Mouse (Mus musculus) hindbrain, embryonic 13.5 days (tissue): ENCODE data around the gene Cps1. TPM values are rescaled to one million over a fixed set of nuclear protein-coding genes. Genes with fewer than 3 reads are reported as not detected.

ENCODE experiments used
- ATAC-seq: fragments of 200-750 bp; cut with Nextera tagmentation; 2 replicates; pipeline ENCODE4 v1.8.0; 2017; ENCODE audit warnings: moderate TSS enrichment; ENCODE audit not compliant: low FRiP score
- H3K27ac ChIP-seq: fragments of 300-500 bp; sonication (generic); 2 replicates; pipeline ENCODE4 v1.5.1; 2015; ENCODE audit warnings: inconsistent platforms, mild to moderate bottlenecking, moderate library complexity
- H3K27me3 ChIP-seq: fragments of 300-500 bp; sonication (generic); 2 replicates; pipeline ENCODE4 v1.6.1; 2015; ENCODE audit warnings: mild to moderate bottlenecking, inconsistent platforms
- H3K36me3 ChIP-seq: fragments of 300-500 bp; sonication (generic); 2 replicates; pipeline ENCODE4 v1.6.1; 2015; ENCODE audit warnings: mild to moderate bottlenecking, inconsistent platforms
- H3K4me1 ChIP-seq: fragments of 300-500 bp; sonication (generic); replicated peaks from 2 replicates; pipeline ENCODE4 v1.6.1; 2015; ENCODE audit warnings: inconsistent platforms
- H3K4me2 ChIP-seq: fragments of 300-500 bp; sonication (generic); 2 replicates; pipeline ENCODE4 v1.6.1; 2015; ENCODE audit warnings: inconsistent platforms, mild to moderate bottlenecking, moderate library complexity
- H3K4me3 ChIP-seq: fragments of 300-500 bp; sonication (generic); 2 replicates; pipeline ENCODE4 v1.5.1; 2015; ENCODE audit warnings: mild to moderate bottlenecking, inconsistent platforms
- H3K9ac ChIP-seq: fragments of 300-500 bp; sonication (generic); 2 replicates; pipeline ENCODE4 v1.6.1; 2015; ENCODE audit warnings: mild to moderate bottlenecking, inconsistent platforms
- H3K9me3 ChIP-seq: fragments of 300-500 bp; sonication (generic); 2 replicates; pipeline ENCODE4 v1.6.1; 2016; ENCODE audit warnings: inconsistent platforms
- WGBS: fragments of 180-500 bp; shearing (Covaris S2); methylation state at CpG from one replicate; pipeline ENCODE4 v1.1.7; 2015; 5-methylcytosine and 5-hydroxymethylcytosine counted together
- polyA plus RNA-seq: library from polyadenylated mRNA; unstranded; fragments of >200 nt; fragmentation: Nextera tagmentation; extraction: Ambion mirVana; gene quantifications from 2 replicates; pipeline ENCODE4 v1.2.1, GENCODE M21; 2015

The Cps1 gene
- polyA plus RNA-seq, 1 experiment from 2014 or later = 0.22 TPM

DNA sequence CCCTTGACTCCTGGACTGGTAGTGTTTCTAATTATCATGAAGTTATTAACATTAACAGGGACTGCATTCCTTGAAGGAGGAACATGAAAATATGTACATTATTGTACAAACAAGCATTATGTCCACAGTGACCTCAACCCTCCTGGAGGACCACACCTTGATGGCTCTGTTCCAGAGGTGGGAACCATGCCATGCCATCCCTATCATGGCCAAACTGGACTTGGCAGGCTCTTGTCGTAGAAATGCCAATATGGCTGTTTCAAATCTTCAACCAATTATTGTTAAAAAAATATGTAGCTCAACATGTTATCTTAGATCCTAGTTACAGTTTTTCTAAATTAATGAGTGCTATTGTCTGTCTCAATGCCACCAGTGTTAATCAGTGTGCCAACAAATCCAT is 116.1 kb downstream of the Cps1 start:
- no peak for ATAC-seq
- 92% methylated on average over 1 of the region's 1 CpGs for WGBS

DNA sequence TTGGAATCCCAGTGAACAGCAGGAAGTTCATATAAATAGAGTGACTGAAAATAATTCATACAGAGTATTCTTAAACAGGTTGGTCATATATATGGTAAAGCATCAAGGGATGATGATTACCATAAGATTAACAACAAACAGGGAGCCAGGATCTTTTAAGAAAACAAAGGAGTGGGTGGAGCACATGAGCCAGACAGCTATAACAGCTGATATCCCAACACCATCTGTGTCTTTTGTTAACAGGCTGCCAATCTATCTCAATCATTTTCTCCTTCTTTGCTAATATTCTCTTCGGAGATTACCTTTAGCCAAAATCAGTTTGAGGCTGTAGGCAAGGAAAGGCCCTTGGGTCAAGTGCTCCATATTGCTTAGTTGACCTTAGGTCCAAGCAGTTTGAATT is 142.4 kb downstream of the Cps1 start:
- no peaks in the 10 kb centered on the region for H3K36me3 ChIP-seq
- no peak overlapping the region for H3K9ac ChIP-seq
- no peak overlapping the region for H3K4me3 ChIP-seq
- no peaks in the 10 kb centered on the region for H3K27me3 ChIP-seq
- no peak overlapping the region for H3K4me2 ChIP-seq
- no peak overlapping the region for H3K27ac ChIP-seq
- H3K9me3 ChIP-seq = no peaks in the 10 kb centered on the region
- H3K4me1 ChIP-seq = no peaks in the 10 kb centered on the region
- 30% methylated on average over 1 of the region's 1 CpGs for WGBS
- ATAC-seq = no peak

More for the DNA sequence above, 116.1 kb downstream of the Cps1 start:
- H3K4me1 ChIP-seq = no peaks in the 10 kb centered on the region
- H3K36me3 ChIP-seq = no peaks in the 10 kb centered on the region
- H3K9ac ChIP-seq = no peak overlapping the region
- no peak overlapping the region for H3K27ac ChIP-seq
- no peaks in the 10 kb centered on the region for H3K27me3 ChIP-seq
- no peaks in the 10 kb centered on the region for H3K9me3 ChIP-seq
- H3K4me2 ChIP-seq = no peak overlapping the region
- H3K4me3 ChIP-seq = no peak overlapping the region

DNA sequence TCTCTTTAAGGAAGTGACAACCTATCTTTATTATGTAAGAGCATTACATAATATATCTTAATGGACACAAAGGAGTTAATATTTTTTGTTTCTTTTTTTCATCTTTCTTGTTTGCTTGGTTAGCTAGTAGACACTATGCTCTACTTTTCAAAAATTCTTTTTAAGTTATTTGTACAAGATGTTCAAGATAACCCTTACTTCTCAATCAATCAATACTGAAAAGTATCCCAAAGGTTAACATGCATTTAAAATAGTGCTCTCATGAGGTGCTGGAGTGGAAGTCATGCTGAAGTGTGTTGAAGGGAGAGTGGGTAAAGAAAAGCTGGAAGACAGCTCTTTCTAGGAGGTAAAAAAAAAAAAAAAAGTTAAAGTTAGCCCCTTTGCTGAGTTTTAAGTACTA is 145.1 kb downstream of the Cps1 start:
- H3K4me1 ChIP-seq = no peaks in the 10 kb centered on the region
- H3K4me3 ChIP-seq = no peak overlapping the region
- H3K4me2 ChIP-seq = no peak overlapping the region
- no peaks in the 10 kb centered on the region for H3K9me3 ChIP-seq
- H3K9ac ChIP-seq = no peak overlapping the region
- no peaks in the 10 kb centered on the region for H3K27me3 ChIP-seq
- ATAC-seq = no peak
- H3K36me3 ChIP-seq = no peaks in the 10 kb centered on the region
- H3K27ac ChIP-seq = no peak overlapping the region

DNA sequence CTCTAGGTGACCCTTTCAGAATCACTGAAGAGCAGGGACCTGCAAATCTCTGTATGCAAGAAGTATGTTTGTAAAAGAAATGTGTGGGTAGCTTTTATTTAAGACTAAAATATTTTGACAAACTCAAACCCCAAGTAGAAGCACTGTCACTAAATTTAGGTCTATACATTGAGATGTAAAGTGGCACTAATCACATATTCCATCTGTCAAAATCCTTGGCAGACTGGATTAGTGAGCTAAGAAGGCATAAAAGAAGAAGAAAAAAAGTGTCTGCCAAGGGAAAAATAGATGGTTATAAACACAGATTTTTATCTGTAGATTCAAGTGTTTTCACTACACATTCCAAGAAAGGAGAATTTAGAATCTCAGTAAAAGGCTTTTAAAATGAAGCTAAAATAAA is 145.6 kb downstream of the Cps1 start:
- Histone ChIP-seq H3K27ac (no peak overlapping the region), H3K4me2 (no peak overlapping the region), H3K4me3 (no peak overlapping the region), H3K9ac (no peak overlapping the region), H3K4me1 (no peaks in the 10 kb centered on the region), H3K27me3 (no peaks in the 10 kb centered on the region), H3K9me3 (no peaks in the 10 kb centered on the region), H3K36me3 (no peaks in the 10 kb centered on the region)
- ATAC-seq = no peak

DNA sequence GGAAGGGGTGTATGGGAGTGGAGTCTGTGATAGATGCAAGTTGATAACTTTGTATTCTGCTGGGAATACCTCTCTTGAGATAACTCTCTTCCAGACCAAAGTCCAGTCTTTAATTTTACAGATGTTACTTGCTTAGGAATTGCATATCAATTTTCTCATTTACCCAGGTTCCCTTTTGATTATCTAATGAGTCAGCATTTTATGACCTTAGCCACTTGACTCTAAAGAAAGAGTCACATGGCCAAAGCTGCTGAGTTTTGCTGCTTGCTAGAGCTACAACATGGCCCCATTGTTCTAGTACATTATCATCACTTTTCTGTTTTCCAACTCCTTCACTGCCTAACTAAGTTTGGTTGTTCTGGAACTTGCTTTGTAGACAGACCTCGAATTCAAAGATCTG is 153.4 kb downstream of the Cps1 start:
- no peak for ATAC-seq
- Histone ChIP-seq H3K36me3 (no peaks in the 10 kb centered on the region), H3K9me3 (no peaks in the 10 kb centered on the region), H3K4me2 (no peak overlapping the region), H3K9ac (no peak overlapping the region), H3K27me3 (no peaks in the 10 kb centered on the region), H3K4me1 (no peaks in the 10 kb centered on the region), H3K27ac (no peak overlapping the region), H3K4me3 (no peak overlapping the region)
- 86% methylated on average over 1 of the region's 1 CpGs for WGBS

Other genes starting within 250 kb of the Cps1 start
- 3.9 and 8.5 TPM in 2 replicates for gene Myl1, start 177.6 kb upstream of the Cps1 start, polyA plus RNA-seq
- 167 and 177 TPM in 2 replicates for gene Lancl1, start 84.2 kb upstream of the Cps1 start, polyA plus RNA-seq